ENCODE assay signal across 34 mouse cellular contexts in genomic region chr8:102414931-102415330, GRCm38 (mm10).
"Had no signal": no experiment of that assay in that cellular context is flagged by ENCODE, and none has a peak within 500 bp of the region (broad histone marks: within the 10 kb centered on the region; RNA-seq: fewer than 3 reads in every experiment).

No protein-coding gene starts in this region.

- ATAC-seq: hindbrain, embryonic 16.5 days; hindbrain, postnatal 0 days; inflammation-experienced regulatory T-cells, adult 6 months; intestine, embryonic 15.5 days; intestine, embryonic 16.5 days; intestine, postnatal 0 days had no signal

- H3K27ac ChIP-seq: heart, embryonic 13.5 days; heart, embryonic 15.5 days; hindbrain, embryonic 10.5 days; hindbrain, embryonic 12.5 days; hindbrain, embryonic 13.5 days; hindbrain, embryonic 14.5 days; hindbrain, embryonic 15.5 days; hindbrain, postnatal 0 days; intestine, embryonic 15.5 days; kidney, embryonic 15.5 days; kidney, postnatal 0 days; layer of hippocampus, adult 2 months; left cerebral cortex, adult 2 months had no signal

- H3K36me3 ChIP-seq: heart, embryonic 12.5 days; heart, embryonic 13.5 days; heart, embryonic 15.5 days; hindbrain, embryonic 10.5 days; hindbrain, embryonic 12.5 days; hindbrain, embryonic 13.5 days; hindbrain, embryonic 15.5 days; intestine, embryonic 15.5 days; kidney, embryonic 15.5 days had no signal

- H3K9ac ChIP-seq: heart, embryonic 12.5 days; heart, embryonic 13.5 days; heart, embryonic 15.5 days; hindbrain, embryonic 12.5 days; hindbrain, embryonic 13.5 days; hindbrain, embryonic 14.5 days; hindbrain, embryonic 15.5 days; intestine, embryonic 15.5 days; kidney, embryonic 15.5 days had no signal

- H3K4me3 ChIP-seq: heart, embryonic 12.5 days; heart, embryonic 13.5 days; heart, embryonic 15.5 days; hindbrain, embryonic 10.5 days; hindbrain, embryonic 12.5 days; hindbrain, embryonic 13.5 days; hindbrain, embryonic 15.5 days; intestine, embryonic 15.5 days; kidney, embryonic 15.5 days; layer of hippocampus, adult 2 months; left cerebral cortex, adult 2 months had no signal

- H3K9me3 ChIP-seq: heart, embryonic 12.5 days; heart, embryonic 13.5 days; heart, embryonic 15.5 days; hindbrain, embryonic 10.5 days; hindbrain, embryonic 12.5 days; hindbrain, embryonic 13.5 days; hindbrain, embryonic 15.5 days; intestine, embryonic 15.5 days; kidney, embryonic 15.5 days had no signal

- H3K4me2 ChIP-seq: heart, embryonic 11.5 days; heart, embryonic 12.5 days; heart, embryonic 13.5 days; heart, embryonic 15.5 days; hindbrain, embryonic 12.5 days; hindbrain, embryonic 13.5 days; hindbrain, embryonic 14.5 days; hindbrain, embryonic 15.5 days; intestine, embryonic 15.5 days; kidney, embryonic 15.5 days had no signal

- DNase-seq: heart, postnatal 10 days; heart, postnatal 14 days; heart, postnatal 36 days; heart, postnatal 4 days; kidney, adult 11 months; kidney, adult 18-20 months; kidney, adult 2 months; kidney, adult 8-10 months; kidney, adult 9 months; kidney, postnatal 10 days; kidney, postnatal 14 days; kidney, postnatal 25 days; kidney, postnatal 36 days; kidney, postnatal 4 days; layer of hippocampus, adult 9-11 months had no signal

- H3K4me1 ChIP-seq: heart, embryonic 12.5 days; heart, embryonic 13.5 days; heart, embryonic 15.5 days; hindbrain, embryonic 10.5 days; hindbrain, embryonic 12.5 days; hindbrain, embryonic 13.5 days; hindbrain, embryonic 15.5 days; intestine, embryonic 15.5 days; kidney, embryonic 15.5 days had no signal

- H3K27me3 ChIP-seq: heart, embryonic 12.5 days; heart, embryonic 13.5 days; heart, embryonic 15.5 days; hindbrain, embryonic 12.5 days; hindbrain, embryonic 13.5 days; hindbrain, embryonic 15.5 days; intestine, embryonic 15.5 days; kidney, embryonic 15.5 days had no signal
